Comparison of ENCODE assay signal across 7 mouse cellular contexts in the genomic region with DNA sequence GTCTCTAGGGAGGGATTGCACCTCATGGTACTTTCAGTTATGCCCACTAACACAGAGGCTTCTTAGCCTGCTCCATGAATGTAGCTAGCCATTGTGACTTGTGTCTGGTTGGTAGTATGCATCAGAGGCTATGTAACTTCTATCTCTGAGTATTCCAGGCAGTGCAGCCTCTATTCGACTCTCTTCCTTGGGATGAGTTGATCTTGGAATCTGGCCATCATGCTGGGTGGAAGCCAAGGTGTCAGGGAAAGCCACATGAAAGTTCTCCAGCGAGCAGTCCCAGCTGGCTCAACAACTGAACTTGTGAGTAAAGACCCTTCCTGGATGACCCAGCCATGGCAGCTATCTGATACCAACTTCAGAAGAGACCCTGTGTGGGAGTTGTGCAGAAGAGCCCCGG.
DNase-seq lines count a peak whose midpoint lies in the region; ATAC-seq and TF ChIP-seq lines count a peak whose summit lies in the region.

No protein-coding gene starts in this region.

- 32% methylated on average over 3 of the region's 3 CpGs for WGBS in kidney, postnatal 0 days
- WGBS in stomach, postnatal 0 days = 29% methylated on average over 3 of the region's 3 CpGs

- TF ChIP-seq EP300 in stomach, postnatal 0 days (optimal IDR thresholded peaks at IDR 0.05) = no peak

- no peaks in the 10 kb centered on the region for H3K27me3 ChIP-seq in kidney, postnatal 0 days (ENCODE audit: insufficient read depth, low read length)
- H3K27me3 ChIP-seq in stomach, postnatal 0 days (ENCODE audit: control insufficient read depth, insufficient read depth, low read length) = no peaks in the 10 kb centered on the region

- DNase-seq in right cerebral cortex, postnatal 4 days = peak; percentile 44
- DNase-seq in right cerebral cortex, postnatal 25 days = no peak
- DNase-seq in gastrocnemius, postnatal 25 days = peak; percentile 33
- DNase-seq in kidney, postnatal 0 days (ENCODE audit: low spot score) = peak; percentile 68
- no peak for DNase-seq in stomach, postnatal 0 days (ENCODE audit: low spot score)
- no peak for DNase-seq in left cerebral cortex, postnatal 14 days (ENCODE audit: low spot score in 2 of 2)
- DNase-seq in thymus, adult 18-20 months = no peak

- no peak for TF ChIP-seq CTCF in kidney, postnatal 0 days (IDR thresholded peaks at IDR 0.05; ENCODE audit: low read depth)
- no peak for TF ChIP-seq CTCF in stomach, postnatal 0 days (IDR thresholded peaks at IDR 0.05; ENCODE audit: low read depth)

- H3K36me3 ChIP-seq in kidney, postnatal 0 days (ENCODE audit: insufficient read depth, low read length) = no peaks in the 10 kb centered on the region
- H3K36me3 ChIP-seq in stomach, postnatal 0 days (ENCODE audit: control insufficient read depth, insufficient read depth, low read length) = no peaks in the 10 kb centered on the region

- no peak overlapping the region for H3K9ac ChIP-seq in kidney, postnatal 0 days (ENCODE audit: low read depth, low read length)
- H3K9ac ChIP-seq in stomach, postnatal 0 days (ENCODE audit: low read length) = no peak overlapping the region

- H3K4me1 ChIP-seq in kidney, postnatal 0 days (replicated peaks; ENCODE audit: insufficient read depth, low read length) = no peaks in the 10 kb centered on the region
- no peaks in the 10 kb centered on the region for H3K4me1 ChIP-seq in stomach, postnatal 0 days (replicated peaks; ENCODE audit: control insufficient read depth, insufficient read depth)

- intact Hi-C loops in left cerebral cortex, postnatal 14 days (cut with DNase I) = no loop called here

- H3K9me3 ChIP-seq in kidney, postnatal 0 days (replicated peaks; ENCODE audit: low read length) = no peaks in the 10 kb centered on the region
- H3K9me3 ChIP-seq in stomach, postnatal 0 days (ENCODE audit: control insufficient read depth, low read length) = no peaks in the 10 kb centered on the region

- no peak overlapping the region for H3K27ac ChIP-seq in kidney, postnatal 0 days
- H3K27ac ChIP-seq in stomach, postnatal 0 days (replicated peaks) = no peak overlapping the region

- ATAC-seq in kidney, postnatal 0 days (replicated peaks; ENCODE audit: low FRiP score, low read depth) = no peak
- ATAC-seq in stomach, postnatal 0 days (ENCODE audit: low FRiP score, low TSS enrichment) = 0 out of 2 replicates have a peak, but pooled peaks have one; percentile 21

- no peak overlapping the region for H3K4me3 ChIP-seq in kidney, postnatal 0 days (replicated peaks; ENCODE audit: low read depth, low read length)
- no peak overlapping the region for H3K4me3 ChIP-seq in stomach, postnatal 0 days (ENCODE audit: low read depth, low read length)

- no peak overlapping the region for H3K4me2 ChIP-seq in kidney, postnatal 0 days (ENCODE audit: low read length)
- H3K4me2 ChIP-seq in stomach, postnatal 0 days (replicated peaks; ENCODE audit: low read depth) = no peak overlapping the region

Comparison
In these comparisons a context has a peak if more than half of its experiments do, and no peak if none do; other contexts are left out.
1. DNase-seq: peak in right cerebral cortex, postnatal 4 days (single experiment), gastrocnemius, postnatal 25 days (single experiment) and kidney, postnatal 0 days (single experiment); none in right cerebral cortex, postnatal 25 days (single experiment), stomach, postnatal 0 days (single experiment), left cerebral cortex, postnatal 14 days (0 of 2) and thymus, adult 18-20 months (0 of 2).